Mouse (Mus musculus): ENCODE results near the gene A230072I06Rik.

DNA sequence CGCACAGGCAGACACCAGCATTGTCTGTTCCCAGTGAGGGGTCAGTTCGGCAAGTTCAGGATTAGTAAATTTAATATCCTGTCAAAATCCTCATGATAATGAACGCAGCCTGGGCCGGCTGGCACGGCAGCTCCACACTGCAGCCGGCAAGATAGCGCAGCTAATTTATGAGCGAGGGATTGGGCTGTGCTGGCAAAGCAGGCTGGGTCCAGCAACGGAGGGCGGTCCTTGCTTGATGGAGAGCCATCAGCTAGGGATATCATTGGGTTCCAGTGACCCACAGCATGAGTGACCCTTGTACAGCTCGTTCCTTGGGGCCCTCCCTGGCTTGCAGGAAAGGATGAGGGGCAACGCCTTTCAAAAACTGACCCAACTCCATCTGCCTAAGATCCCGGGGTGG, 48.6 kb downstream of the A230072I06Rik start:
- no peak for TF ChIP-seq POLR2A (IDR thresholded peaks at IDR 0.05; ENCODE audit: borderline replicate concordance, low read depth, low read length)
- no peak for TF ChIP-seq CTCF (IDR thresholded peaks at IDR 0.05; ENCODE audit: low read depth, low read length)

All from bone marrow macrophage, adult 2 months (primary cell).